Mouse (Mus musculus): ENCODE results near the gene Cby3. TPM values are rescaled to one million over a fixed set of nuclear protein-coding genes. Genes with fewer than 3 reads are reported as not detected.

Cby3 gene
- polyA plus RNA-seq, 1 experiment from 2014 or later = 0.47 TPM

- peaks cover 4% of the 10 kb centered on the region; the same call in 1 of the 2 replicates for H3K36me3 ChIP-seq (ENCODE audit: control insufficient read depth, insufficient read depth, low read length)
- ATAC-seq (replicated peaks; ENCODE audit: low FRiP score) = no peak
- H3K4me1 ChIP-seq (replicated peaks; ENCODE audit: control insufficient read depth, insufficient read depth, low read length) = peaks cover 19% of the 10 kb centered on the region
- H3K9ac ChIP-seq (ENCODE audit: low read length) = peak overlapping the region; percentile 100
- peak overlapping the region; percentile 98 for H3K4me2 ChIP-seq (ENCODE audit: low read depth, low read length, severe bottlenecking)
- no peaks in the 10 kb centered on the region for H3K9me3 ChIP-seq (ENCODE audit: control insufficient read depth, low read length)
- peak; percentile 44 for DNase-seq (ENCODE audit: low spot score)
- H3K4me3 ChIP-seq (ENCODE audit: low read depth, low read length) = peak overlapping the region; percentile 95
- peak overlapping the region; percentile 99 for H3K27ac ChIP-seq (ENCODE audit: low read depth, low read length)
- no peaks in the 10 kb centered on the region for H3K27me3 ChIP-seq (ENCODE audit: control insufficient read depth, insufficient read depth, low read length)
- 21% methylated on average over 10 of the region's 10 CpGs for WGBS
Measured at GRCm38 (mm10) chr11:50376156-50376790, 22.0 kb downstream of the Cby3 start.

- Histone ChIP-seq H3K27me3 (ENCODE audit: control insufficient read depth, insufficient read depth, low read length) (no peaks in the 10 kb centered on the region), H3K4me2 (ENCODE audit: low read depth, low read length, severe bottlenecking) (peak within 1 kb of the TSS; percentile 98), H3K36me3 (ENCODE audit: control insufficient read depth, insufficient read depth, low read length) (peaks cover 4% of the 10 kb centered on the region; the same call in 1 of the 2 replicates), H3K4me3 (ENCODE audit: low read depth, low read length) (peak within 1 kb of the TSS; percentile 95), H3K9ac (ENCODE audit: low read length) (peak within 1 kb of the TSS; percentile 100), H3K9me3 (ENCODE audit: control insufficient read depth, low read length) (no peaks in the 10 kb centered on the region), H3K4me1 (replicated peaks; ENCODE audit: control insufficient read depth, insufficient read depth, low read length) (peaks cover 18% of the 10 kb centered on the region), H3K27ac (ENCODE audit: low read depth, low read length) (peak within 1 kb of the TSS; percentile 99)
- ATAC-seq (replicated peaks; ENCODE audit: low FRiP score) = peak; percentile 90
- DNase-seq (ENCODE audit: low spot score) = peak; percentile 99
- under 1% methylated on average over 74 of the region's 76 CpGs for WGBS
Measured at GRCm38 (mm10) chr11:50376911-50377891, 22.9 kb downstream of the Cby3 start, which contains the start of gene Hnrnph1. Gene Hnrnph1 (plus strand): TSS chr11:50376990.

GRCm38 (mm10) chr11:50377892-50378684 is 23.8 kb downstream of the Cby3 start:
- Histone ChIP-seq H3K4me3 (ENCODE audit: low read depth, low read length) (peak overlapping the region; percentile 95), H3K4me1 (replicated peaks; ENCODE audit: control insufficient read depth, insufficient read depth, low read length) (peaks cover 18% of the 10 kb centered on the region), H3K9me3 (ENCODE audit: control insufficient read depth, low read length) (no peaks in the 10 kb centered on the region), H3K36me3 (ENCODE audit: control insufficient read depth, insufficient read depth, low read length) (peaks cover 9% of the 10 kb centered on the region; the same call in 1 of the 2 replicates), H3K9ac (ENCODE audit: low read length) (peak overlapping the region; percentile 100), H3K4me2 (ENCODE audit: low read depth, low read length, severe bottlenecking) (peak overlapping the region; percentile 98), H3K27ac (ENCODE audit: low read depth, low read length) (peak overlapping the region; percentile 99), H3K27me3 (ENCODE audit: control insufficient read depth, insufficient read depth, low read length) (no peaks in the 10 kb centered on the region)
- 1% methylated on average over 69 of the region's 71 CpGs for whole genome bisulfite sequencing
- ATAC-seq (replicated peaks; ENCODE audit: low FRiP score) = peak; percentile 81
- DNase-seq (ENCODE audit: low spot score) = peak; percentile 93

GRCm38 (mm10) chr11:50379023-50379752 is 24.9 kb downstream of the Cby3 start:
- DNase-seq (ENCODE audit: low spot score) = peak; percentile 32
- ATAC-seq (replicated peaks; ENCODE audit: low FRiP score) = no peak
- H3K9me3 ChIP-seq (ENCODE audit: control insufficient read depth, low read length) = no peaks in the 10 kb centered on the region
- H3K27ac ChIP-seq (ENCODE audit: low read depth, low read length) = no peak overlapping the region
- H3K27me3 ChIP-seq (ENCODE audit: control insufficient read depth, insufficient read depth, low read length) = no peaks in the 10 kb centered on the region
- H3K36me3 ChIP-seq (ENCODE audit: control insufficient read depth, insufficient read depth, low read length) = peaks cover 9% of the 10 kb centered on the region; the same call in 1 of the 2 replicates
- peaks cover 18% of the 10 kb centered on the region for H3K4me1 ChIP-seq (replicated peaks; ENCODE audit: control insufficient read depth, insufficient read depth, low read length)
- peak overlapping the region; percentile 98 for H3K4me2 ChIP-seq (ENCODE audit: low read depth, low read length, severe bottlenecking)
- peak overlapping the region; percentile 100 for H3K9ac ChIP-seq (ENCODE audit: low read length)
- 77% methylated on average over 12 of the region's 12 CpGs for WGBS
- H3K4me3 ChIP-seq (ENCODE audit: low read depth, low read length) = peak overlapping the region; percentile 95

- 65% methylated on average over 4 of the region's 4 CpGs for WGBS
- Histone ChIP-seq H3K4me3 (ENCODE audit: low read depth, low read length) (0 out of 2 replicates have a peak overlapping the region, but pooled peaks have one; percentile 16), H3K36me3 (ENCODE audit: control insufficient read depth, insufficient read depth, low read length) (peaks cover 9% of the 10 kb centered on the region; the same call in 1 of the 2 replicates)
Measured at GRCm38 (mm10) chr11:50381311-50381710, 27.0 kb downstream of the Cby3 start.

GRCm38 (mm10) chr11:50387167-50387679 is 33.0 kb downstream of the Cby3 start:
- H3K9ac ChIP-seq (ENCODE audit: low read length) = no peak overlapping the region
- H3K9me3 ChIP-seq (ENCODE audit: control insufficient read depth, low read length) = no peaks in the 10 kb centered on the region
- H3K4me3 ChIP-seq (ENCODE audit: low read depth, low read length) = no peak overlapping the region
- no peaks in the 10 kb centered on the region for H3K27me3 ChIP-seq (ENCODE audit: control insufficient read depth, insufficient read depth, low read length)
- H3K27ac ChIP-seq (ENCODE audit: low read depth, low read length) = no peak overlapping the region
- ATAC-seq (replicated peaks; ENCODE audit: low FRiP score) = no peak
- H3K36me3 ChIP-seq (ENCODE audit: control insufficient read depth, insufficient read depth, low read length) = peaks cover 7% of the 10 kb centered on the region; the same call in 1 of the 2 replicates
- H3K4me2 ChIP-seq (ENCODE audit: low read depth, low read length, severe bottlenecking) = no peak overlapping the region
- WGBS = 84% methylated on average over 3 of the region's 3 CpGs
- no peaks in the 10 kb centered on the region for H3K4me1 ChIP-seq (replicated peaks; ENCODE audit: control insufficient read depth, insufficient read depth, low read length)
- DNase-seq (ENCODE audit: low spot score) = peak; percentile 44

More at GRCm38 (mm10) chr11:50381311-50381710, 27.0 kb downstream of the Cby3 start:
- peak; percentile 39 for DNase-seq (ENCODE audit: low spot score)
- no peak overlapping the region for H3K27ac ChIP-seq (ENCODE audit: low read depth, low read length)
- ATAC-seq (replicated peaks; ENCODE audit: low FRiP score) = no peak
- H3K9ac ChIP-seq (ENCODE audit: low read length) = no peak overlapping the region
- no peaks in the 10 kb centered on the region for H3K27me3 ChIP-seq (ENCODE audit: control insufficient read depth, insufficient read depth, low read length)
- H3K4me2 ChIP-seq (ENCODE audit: low read depth, low read length, severe bottlenecking) = peak overlapping the region; percentile 40
- no peaks in the 10 kb centered on the region for H3K9me3 ChIP-seq (ENCODE audit: control insufficient read depth, low read length)
- H3K4me1 ChIP-seq (replicated peaks; ENCODE audit: control insufficient read depth, insufficient read depth, low read length) = peaks cover 15% of the 10 kb centered on the region

GRCm38 (mm10) chr11:50387697-50388096 is 33.4 kb downstream of the Cby3 start:
- DNase-seq (ENCODE audit: low spot score) = peak; percentile 46
- no peak for ATAC-seq (replicated peaks; ENCODE audit: low FRiP score)
- Histone ChIP-seq H3K36me3 (ENCODE audit: control insufficient read depth, insufficient read depth, low read length) (peaks cover 4% of the 10 kb centered on the region; the same call in 1 of the 2 replicates), H3K4me3 (ENCODE audit: low read depth, low read length) (no peak overlapping the region), H3K27ac (ENCODE audit: low read depth, low read length) (no peak overlapping the region), H3K9ac (ENCODE audit: low read length) (no peak overlapping the region), H3K9me3 (ENCODE audit: control insufficient read depth, low read length) (no peaks in the 10 kb centered on the region), H3K4me2 (ENCODE audit: low read depth, low read length, severe bottlenecking) (no peak overlapping the region), H3K4me1 (replicated peaks; ENCODE audit: control insufficient read depth, insufficient read depth, low read length) (no peaks in the 10 kb centered on the region), H3K27me3 (ENCODE audit: control insufficient read depth, insufficient read depth, low read length) (no peaks in the 10 kb centered on the region)
- 91% methylated on average over 4 of the region's 4 CpGs for WGBS
